Mouse (Mus musculus) liver, embryonic 14.5 days (tissue): ENCODE data around the gene Esrrg. TPM values are rescaled to one million over a fixed set of nuclear protein-coding genes. Genes with fewer than 3 reads are reported as not detected.

Experiments used
- ATAC-seq: fragments of 200-750 bp; cut with Nextera tagmentation; 2 replicates; pipeline ENCODE4 v1.8.0; 2017; ENCODE audit warnings: moderate number of reproducible peaks, mild to moderate bottlenecking, moderate library complexity; ENCODE audit not compliant: insufficient read depth
- DNase-seq, 3 experiments: peaks; one replicate each; pipeline ENCODE4 v3.0.0-alpha.2; 2012 to 2013; ENCODE audit warnings: low read depth in 3 of 3, low spot score in 3 of 3
- H3K27ac ChIP-seq: fragments of 300-500 bp; sonication (generic); 2 replicates; pipeline ENCODE4 v1.5.1; 2014; ENCODE audit warnings: moderate library complexity, mild to moderate bottlenecking, control low read depth, inconsistent platforms
- H3K27me3 ChIP-seq: fragments of 300-500 bp; sonication (generic); 2 replicates; pipeline ENCODE4 v1.6.1; 2014; ENCODE audit warnings: mild to moderate bottlenecking, low read length, moderate library complexity; ENCODE audit not compliant: control insufficient read depth, insufficient read depth
- H3K36me3 ChIP-seq: fragments of 300-500 bp; sonication (generic); replicated peaks from 2 replicates; pipeline ENCODE4 v1.6.1; 2014; ENCODE audit warnings: low read depth; ENCODE audit not compliant: control insufficient read depth, insufficient read depth
- H3K4me1 ChIP-seq, 2 experiments: fragments of 200-500 bp in 1 of 2; fragments of 300-500 bp in 1 of 2; sonication (generic) in 1 of 2; replicated peaks; 2 replicates each; pipeline ENCODE4 v1.6.1; 2012 to 2014; ENCODE audit warnings: antibody characterized with exemption in 1 of 2, inconsistent platforms in 1 of 2, low read length in 1 of 2; ENCODE audit not compliant: control insufficient read depth in 2 of 2, insufficient read depth in 2 of 2
- H3K4me2 ChIP-seq: fragments of 300-500 bp; sonication (generic); 2 replicates; pipeline ENCODE4 v1.6.1; 2014; ENCODE audit warnings: low read depth, mild to moderate bottlenecking, control low read depth, moderate library complexity
- H3K4me3 ChIP-seq, 2 experiments: fragments of 200-500 bp in 1 of 2; fragments of 300-500 bp in 1 of 2; sonication (generic) in 1 of 2; 2 replicates each; pipeline ENCODE4 v1.5.1; 2012 to 2014; ENCODE audit warnings: low read depth in 2 of 2, low read length in 2 of 2, mild to moderate bottlenecking in 2 of 2, control low read depth in 1 of 2, inconsistent platforms in 1 of 2, moderate library complexity in 1 of 2; ENCODE audit not compliant: insufficient read depth in 1 of 2
- H3K9ac ChIP-seq: fragments of 300-500 bp; sonication (generic); replicated peaks from 2 replicates; pipeline ENCODE4 v1.6.1; 2014; ENCODE audit warnings: mild to moderate bottlenecking, control low read depth, moderate library complexity
- H3K9me3 ChIP-seq: fragments of 300-500 bp; sonication (generic); 2 replicates; pipeline ENCODE4 v1.6.1; 2016; ENCODE audit warnings: low read length, mixed read lengths; ENCODE audit not compliant: control insufficient read depth
- CTCF ChIP-seq: IDR thresholded peaks from 2 replicates; pipeline ENCODE4 v1.5.1; 2016; ENCODE audit warnings: antibody characterized with exemption, low read depth, control low read depth
- EP300 ChIP-seq: IDR thresholded peaks from 2 replicates; pipeline ENCODE4 v1.6.1; 2016; ENCODE audit warnings: antibody characterized with exemption, low read depth
- WGBS: fragments of 180-500 bp; shearing (Covaris S2); extraction: QIAGEN DNeasy Blood & Tissue Kit; methylation state at CpG from one replicate; pipeline ENCODE4 v1.1.7; 2014; ENCODE audit not compliant: insufficient replicate concordance; 5-methylcytosine and 5-hydroxymethylcytosine counted together
- polyA plus RNA-seq, 2 experiments: library from polyadenylated mRNA; depleted of rRNA in 1 of 2; stranded (reverse) in 1 of 2; unstranded in 1 of 2; fragments of >200 nt; fragmentation: Nextera tagmentation in 1 of 2; extraction: Ambion mirVana in 1 of 2; gene quantifications; 2 replicates each; pipeline versions ENCODE4 v1.2.1 to v1.2.3; 2012 to 2014

Gene Esrrg
- polyA plus RNA-seq, 2 experiments, result 0.03 TPM

DNA sequence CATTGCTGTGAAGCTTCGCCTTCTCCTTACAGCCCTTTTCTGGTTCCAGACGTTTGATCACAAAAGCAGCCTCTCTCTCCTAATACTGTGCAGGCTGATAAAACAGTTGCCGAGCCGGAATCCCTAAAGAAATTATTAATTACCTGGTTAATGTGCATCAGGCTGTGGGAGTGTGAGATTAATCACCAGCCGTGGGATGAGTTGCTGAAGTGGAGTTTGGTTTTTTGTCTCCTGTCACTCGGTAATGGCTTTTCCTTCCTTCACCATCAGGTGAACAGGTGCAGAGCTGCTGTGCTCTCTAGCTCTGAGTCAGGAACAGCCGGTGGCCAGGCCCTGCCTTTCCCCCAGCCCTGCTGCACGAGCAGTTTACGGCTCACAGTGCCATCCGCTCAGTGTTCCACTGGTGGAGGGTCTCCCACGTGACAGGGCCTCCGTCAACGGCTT, 212.8 kb downstream of the Esrrg start:
- H3K27ac ChIP-seq, result no peak overlapping the region
- H3K27me3 ChIP-seq, result no peaks in the 10 kb centered on the region
- 0 out of 4 replicates have a peak, but pooled peaks cover 0 to 3% of the 10 kb centered on the region in 2 experiments for H3K4me1 ChIP-seq
- ATAC-seq, result no peak
- no peak overlapping the region for H3K4me2 ChIP-seq
- 66% methylated on average over 13 of the region's 13 CpGs for WGBS
- no peak for DNase-seq
- TF ChIP-seq EP300, result no peak
- H3K9me3 ChIP-seq, result no peaks in the 10 kb centered on the region
- no peak overlapping the region for H3K9ac ChIP-seq
- no peaks in the 10 kb centered on the region for H3K36me3 ChIP-seq
- no peak overlapping the region for H3K4me3 ChIP-seq

DNA sequence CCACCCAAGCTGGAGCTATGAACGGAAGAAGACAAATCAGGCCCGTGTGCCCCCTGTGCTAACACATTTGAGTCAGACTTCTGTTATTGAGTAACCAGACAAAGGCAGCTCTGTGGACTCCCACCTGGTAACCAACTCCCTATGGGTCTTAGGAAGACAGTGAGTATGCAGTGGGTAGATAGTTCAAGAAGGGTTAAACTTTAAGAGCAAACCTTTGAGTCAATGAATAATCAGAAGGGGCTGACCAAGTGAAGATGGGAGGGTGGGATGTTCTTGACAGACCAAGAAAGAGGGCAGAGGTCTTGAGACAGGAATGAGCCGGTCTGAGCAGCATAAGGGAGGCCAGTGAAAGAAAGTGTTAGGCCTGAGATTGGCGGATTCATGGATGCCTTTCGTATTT, 214.8 kb downstream of the Esrrg start:
- no peak overlapping the region for H3K4me2 ChIP-seq
- no peak overlapping the region for H3K4me3 ChIP-seq
- DNase-seq, result no peak
- H3K9ac ChIP-seq, result no peak overlapping the region
- TF ChIP-seq EP300 (no peak), CTCF (no peak)
- H3K4me1 ChIP-seq, result 0 out of 4 replicates have a peak, but pooled peaks cover 0 to 6% of the 10 kb centered on the region in 2 experiments
- no peak for ATAC-seq
- no peaks in the 10 kb centered on the region for H3K9me3 ChIP-seq
- H3K36me3 ChIP-seq, result no peaks in the 10 kb centered on the region
- WGBS, result 64% methylated on average over 5 of the region's 5 CpGs
- H3K27me3 ChIP-seq, result no peaks in the 10 kb centered on the region
- no peak overlapping the region for H3K27ac ChIP-seq

DNA sequence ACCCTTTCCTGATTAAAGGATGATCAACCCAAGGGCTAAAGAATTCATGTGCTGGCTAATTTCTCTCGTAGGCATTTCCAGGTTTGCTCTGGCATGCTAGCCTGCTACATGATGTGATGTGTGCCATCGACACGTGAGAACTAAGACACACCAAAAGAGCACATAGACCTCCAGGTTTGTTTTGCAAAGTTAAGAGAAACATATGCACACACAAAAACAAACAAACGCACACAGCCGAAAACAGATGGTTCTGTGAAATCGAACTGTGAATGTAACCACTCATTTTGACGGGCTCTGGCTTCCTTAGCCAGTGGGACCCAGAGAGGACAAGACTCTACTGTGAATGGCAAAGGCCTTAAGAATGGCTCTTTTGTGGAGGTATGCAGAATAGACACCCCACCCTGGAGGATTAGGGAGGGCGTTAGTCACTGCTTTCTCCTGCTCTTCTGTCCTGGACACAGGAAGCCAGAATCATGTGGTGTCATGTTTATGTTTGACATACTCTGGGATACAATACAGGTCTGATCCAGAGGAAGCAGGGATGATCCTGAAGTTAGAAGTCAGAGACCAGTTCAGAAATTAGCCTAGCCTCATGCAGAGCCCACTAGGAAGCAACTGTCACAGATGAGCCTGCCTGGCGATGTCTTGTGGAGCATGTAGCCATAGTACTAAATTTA, 217.0 kb downstream of the Esrrg start:
- Histone ChIP-seq H3K27ac (no peak overlapping the region), H3K4me1 (0 out of 4 replicates have a peak, but pooled peaks cover 0 to 6% of the 10 kb centered on the region in 2 experiments), H3K36me3 (no peaks in the 10 kb centered on the region), H3K4me3 (no peak overlapping the region), H3K9me3 (no peaks in the 10 kb centered on the region), H3K9ac (no peak overlapping the region), H3K4me2 (no peak overlapping the region), H3K27me3 (no peaks in the 10 kb centered on the region)
- TF ChIP-seq EP300, result no peak
- TF ChIP-seq CTCF, result no peak
- no peak for DNase-seq
- 60% methylated on average over 9 of the region's 9 CpGs for WGBS
- no peak for ATAC-seq

DNA sequence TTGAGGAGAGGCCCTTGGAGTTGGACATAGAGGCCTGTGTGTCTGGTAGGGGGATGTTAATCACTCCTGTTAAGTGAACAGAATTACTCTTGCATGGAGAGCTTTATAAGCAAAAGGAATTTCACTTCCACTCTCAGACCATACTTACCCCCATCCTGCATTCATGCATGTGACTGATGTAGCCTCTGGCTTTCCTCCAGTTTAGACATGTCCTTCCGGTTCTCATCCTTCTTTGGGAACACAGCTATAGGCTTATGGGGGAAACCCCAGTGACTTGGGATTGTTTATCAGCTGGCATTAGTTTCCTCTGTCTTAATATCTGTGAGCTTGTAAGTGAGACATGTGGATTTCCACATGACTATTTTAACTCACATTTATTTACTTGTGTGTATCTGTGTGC, 217.5 kb downstream of the Esrrg start:
- DNase-seq, result no peak
- no peaks in the 10 kb centered on the region for H3K36me3 ChIP-seq
- H3K4me1 ChIP-seq, result 0 out of 4 replicates have a peak, but pooled peaks cover 0 to 6% of the 10 kb centered on the region in 2 experiments
- TF ChIP-seq CTCF (no peak), EP300 (no peak)
- H3K27me3 ChIP-seq, result no peaks in the 10 kb centered on the region
- H3K27ac ChIP-seq, result no peak overlapping the region
- no peak overlapping the region for H3K4me2 ChIP-seq
- WGBS, result 72% methylated on average over 1 of the region's 1 CpGs
- no peak for ATAC-seq
- H3K9me3 ChIP-seq, result no peaks in the 10 kb centered on the region
- H3K4me3 ChIP-seq, result no peak overlapping the region
- no peak overlapping the region for H3K9ac ChIP-seq

DNA sequence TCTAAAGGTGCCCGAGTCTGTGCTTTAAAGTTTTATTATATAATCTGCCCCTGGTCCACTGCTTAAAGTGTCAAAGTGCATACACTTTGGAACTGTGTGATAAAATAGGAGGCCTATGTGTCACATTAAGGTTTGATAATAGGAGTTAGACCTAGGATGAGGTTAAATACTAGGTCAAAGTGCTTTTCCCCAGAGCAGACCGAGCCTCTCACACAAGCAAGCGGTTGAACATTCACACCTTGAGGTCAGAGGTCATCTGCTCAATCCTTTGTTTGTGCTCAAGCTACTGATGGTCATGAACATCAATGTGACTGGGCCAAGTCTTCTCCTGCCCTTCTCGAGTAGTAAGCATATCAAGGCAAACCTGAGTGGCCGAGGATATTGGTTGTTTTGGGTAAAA, 218.3 kb downstream of the Esrrg start:
- no peaks in the 10 kb centered on the region for H3K36me3 ChIP-seq
- WGBS, result 56% methylated on average over 5 of the region's 5 CpGs
- ATAC-seq (no peak), DNase-seq (no peak)
- no peaks in the 10 kb centered on the region for H3K27me3 ChIP-seq
- 0 out of 4 replicates have a peak, but pooled peaks cover 0 to 6% of the 10 kb centered on the region in 2 experiments for H3K4me1 ChIP-seq
- H3K9ac ChIP-seq, result no peak overlapping the region
- TF ChIP-seq CTCF (no peak), EP300 (no peak)
- H3K27ac ChIP-seq, result no peak overlapping the region
- no peaks in the 10 kb centered on the region for H3K9me3 ChIP-seq
- H3K4me2 ChIP-seq, result no peak overlapping the region
- no peak overlapping the region for H3K4me3 ChIP-seq
